Mouse (Mus musculus) brain, embryonic 14.5 days (tissue): ENCODE data around the gene Tbc1d1.

Experiments
- CTCF ChIP-seq: fragments of 200-500 bp; IDR thresholded peaks from 2 replicates; pipeline ENCODE4 v1.5.1; 2012; ENCODE audit warnings: inconsistent platforms, mild to moderate bottlenecking, moderate library complexity, borderline replicate concordance; ENCODE audit not compliant: insufficient read depth, insufficient read length; ENCODE audit errors: extremely low read depth
- POLR2A ChIP-seq: fragments of 200-500 bp; IDR thresholded peaks from 2 replicates; pipeline ENCODE4 v1.6.1; 2012; ENCODE audit warnings: mild to moderate bottlenecking, inconsistent platforms, borderline replicate concordance; ENCODE audit not compliant: poor library complexity, insufficient read depth, insufficient read length, severe bottlenecking; ENCODE audit errors: extremely low read depth

- TF ChIP-seq POLR2A = no peak
- no peak for TF ChIP-seq CTCF
These were observed 185.6 kb downstream of the Tbc1d1 start for GRCm38 (mm10) chr5:64341671-64342070.
